Mouse (Mus musculus) skeletal muscle tissue, adult 2 months (tissue): ENCODE data around the gene Ttc27.

ENCODE experiments used
- DNase-seq: peaks from one replicate; pipeline ENCODE4 v3.0.0-alpha.2; 2012; ENCODE audit warnings: low read depth, low spot score

Ttc27 gene

GRCm38 (mm10) chr17:74830851-74831250, 113.3 kb downstream of the Ttc27 start:
- DNase-seq, result no peak

- no peak for DNase-seq
Measured at GRCm38 (mm10) chr17:74841721-74842120, 124.2 kb downstream of the Ttc27 start.

GRCm38 (mm10) chr17:74842603-74843002, 125.1 kb downstream of the Ttc27 start:
- no peak for DNase-seq

- DNase-seq, result no peak
Measured at GRCm38 (mm10) chr17:74843486-74843885, 126.0 kb downstream of the Ttc27 start.

- DNase-seq, result peak; percentile 16
Measured at GRCm38 (mm10) chr17:74846031-74846891, 128.7 kb downstream of the Ttc27 start.

- no peak for DNase-seq
Measured at GRCm38 (mm10) chr17:74850216-74850615, 132.7 kb downstream of the Ttc27 start.

GRCm38 (mm10) chr17:74859298-74859697, 141.8 kb downstream of the Ttc27 start:
- no peak for DNase-seq

GRCm38 (mm10) chr17:74860180-74860993, 142.9 kb downstream of the Ttc27 start:
- no peak for DNase-seq

GRCm38 (mm10) chr17:74863845-74864244, 146.3 kb downstream of the Ttc27 start:
- DNase-seq, result no peak

GRCm38 (mm10) chr17:74864790-74865548, 147.4 kb downstream of the Ttc27 start:
- DNase-seq, result no peak

GRCm38 (mm10) chr17:74865694-74866564, 148.4 kb downstream of the Ttc27 start:
- no peak for DNase-seq

GRCm38 (mm10) chr17:74866565-74867507, 149.3 kb downstream of the Ttc27 start:
- DNase-seq, result peak; percentile 61

- DNase-seq, result no peak
Measured at GRCm38 (mm10) chr17:74868185-74868907, 150.8 kb downstream of the Ttc27 start.

GRCm38 (mm10) chr17:74869556-74869955, 152.0 kb downstream of the Ttc27 start:
- no peak for DNase-seq

- DNase-seq, result no peak
Measured at GRCm38 (mm10) chr17:74870177-74871160, 152.9 kb downstream of the Ttc27 start.

GRCm38 (mm10) chr17:74872567-74872966, 155.0 kb downstream of the Ttc27 start:
- DNase-seq, result no peak

GRCm38 (mm10) chr17:74873756-74874155, 156.2 kb downstream of the Ttc27 start:
- DNase-seq, result no peak

GRCm38 (mm10) chr17:74875740-74876139, 158.2 kb downstream of the Ttc27 start:
- no peak for DNase-seq
